Mouse (Mus musculus): ENCODE results near the gene Pacsin1. TPM values are rescaled to one million over a fixed set of nuclear protein-coding genes. Genes with fewer than 3 reads are reported as not detected.
"Not testable (repeated sequence)": the region's sequence is repeated elsewhere in the genome, so short reads cannot be mapped to it uniquely, and the experiment has no call there.

The Pacsin1 gene
- polyA plus RNA-seq, 1 experiment from 2014 or later = 6.2 TPM

GRCm38 (mm10) chr17:27638921-27639332 lies 16.4 kb upstream of the Pacsin1 start:
- no peak overlapping the region for H3K4me3 ChIP-seq
- no peak overlapping the region for H3K4me2 ChIP-seq (replicated peaks)
- no peak overlapping the region for H3K27ac ChIP-seq
- no peak overlapping the region for H3K9ac ChIP-seq
- 77% methylated on average over 20 of the region's 20 CpGs for WGBS
- peaks cover 28% of the 10 kb centered on the region for H3K4me1 ChIP-seq
- no peaks in the 10 kb centered on the region for H3K27me3 ChIP-seq
- H3K9me3 ChIP-seq = no peaks in the 10 kb centered on the region
- peaks cover under 1% of the 10 kb centered on the region; the same call in 1 of the 2 replicates for H3K36me3 ChIP-seq
- ATAC-seq (ENCODE audit: low FRiP score, low read depth) = no peak

DNA sequence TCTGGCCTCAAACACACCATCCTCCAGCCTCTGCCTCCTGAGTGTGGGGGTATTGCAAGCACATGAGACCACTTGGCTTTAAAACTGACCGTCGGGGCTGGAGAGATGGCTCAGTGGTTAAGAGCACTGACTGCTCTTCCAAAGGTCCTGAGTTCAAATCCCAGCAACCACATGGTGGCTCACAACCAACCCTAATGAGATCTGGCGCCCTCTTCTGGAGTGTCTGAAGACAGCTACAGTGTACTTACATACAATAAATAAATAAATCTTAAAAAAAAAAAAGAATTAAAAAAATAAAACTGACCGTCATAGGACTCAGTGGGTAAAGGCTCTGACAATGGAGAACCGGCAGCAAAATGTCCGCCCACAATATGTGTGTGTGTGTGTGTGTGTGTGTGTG lies 15.5 kb upstream of the Pacsin1 start:
- H3K9me3 ChIP-seq; H3K36me3 ChIP-seq; H3K4me2 ChIP-seq (replicated peaks); H3K4me3 ChIP-seq; ATAC-seq (ENCODE audit: low FRiP score, low read depth); H3K27me3 ChIP-seq; H3K9ac ChIP-seq; H3K27ac ChIP-seq: not testable (repeated sequence)
- H3K4me1 ChIP-seq = peaks cover 22% of the 10 kb centered on the region
- WGBS = 88% methylated on average over 6 of the region's 6 CpGs

DNA sequence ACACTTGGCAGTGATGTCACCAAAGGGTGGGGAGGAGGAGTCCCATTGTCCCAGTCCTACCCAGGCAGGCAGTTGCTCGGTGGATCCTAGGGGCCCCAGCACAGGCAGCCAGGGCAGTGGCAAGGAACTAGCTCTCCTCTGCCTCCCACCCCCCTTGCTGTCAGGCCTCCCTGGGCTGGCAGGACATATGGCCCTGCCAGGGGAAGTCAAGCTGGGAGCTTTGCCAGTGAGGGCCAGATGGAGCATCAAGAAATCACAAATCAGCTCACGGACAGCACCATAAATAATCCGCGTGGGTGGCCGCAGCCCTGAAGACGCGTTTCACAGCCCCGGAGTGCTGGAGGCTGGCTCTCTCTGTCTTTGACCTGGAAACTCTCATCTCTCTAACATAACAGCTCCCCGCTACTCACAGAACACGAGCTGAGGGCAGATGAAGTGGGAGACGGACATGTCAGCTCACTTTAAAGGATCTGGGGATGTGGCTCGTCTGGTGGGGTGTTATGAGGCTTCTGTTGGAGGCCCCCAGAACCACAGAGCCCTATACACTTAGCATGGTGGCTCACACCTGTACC lies 12.7 kb upstream of the Pacsin1 start:
- H3K9me3 ChIP-seq = no peaks in the 10 kb centered on the region
- WGBS = 6% methylated on average over 12 of the region's 12 CpGs
- no peak for ATAC-seq (ENCODE audit: low FRiP score, low read depth)
- no peaks in the 10 kb centered on the region for H3K36me3 ChIP-seq
- peak overlapping the region; percentile 16; the same call in 1 of the 2 replicates for H3K4me2 ChIP-seq (replicated peaks)
- no peak overlapping the region for H3K4me3 ChIP-seq
- peaks cover 9% of the 10 kb centered on the region for H3K4me1 ChIP-seq
- H3K9ac ChIP-seq = peak overlapping the region; percentile 40; the same call in 1 of the 2 replicates
- H3K27ac ChIP-seq = peak overlapping the region; percentile 28; the same call in 1 of the 2 replicates
- no peaks in the 10 kb centered on the region for H3K27me3 ChIP-seq

DNA sequence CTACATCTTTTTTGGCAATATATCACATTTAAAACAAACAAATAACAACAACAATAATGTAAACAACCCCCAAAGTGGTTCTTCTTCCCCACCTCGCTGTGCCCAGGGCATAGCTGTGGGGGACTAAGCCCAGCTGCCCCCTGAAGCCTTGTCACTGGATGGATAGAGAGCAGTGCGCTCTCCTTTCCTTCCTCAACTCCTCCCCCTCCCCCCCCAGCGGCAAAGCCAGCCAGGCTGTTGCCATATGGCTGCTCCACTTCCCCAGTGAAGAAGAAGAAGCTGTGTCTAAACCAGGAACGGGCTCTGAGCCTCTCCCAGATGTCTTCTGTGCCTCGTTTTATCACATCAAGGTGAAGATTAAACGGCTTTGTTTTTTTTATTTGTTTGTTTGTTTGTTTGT lies 12.2 kb upstream of the Pacsin1 start:
- Histone ChIP-seq H3K9ac (peak overlapping the region; percentile 40; the same call in 1 of the 2 replicates), H3K4me3 (no peak overlapping the region), H3K27me3 (no peaks in the 10 kb centered on the region), H3K4me2 (replicated peaks) (no peak overlapping the region), H3K36me3 (no peaks in the 10 kb centered on the region), H3K9me3 (no peaks in the 10 kb centered on the region), H3K4me1 (peaks cover 9% of the 10 kb centered on the region), H3K27ac (no peak overlapping the region)
- no peak for ATAC-seq (ENCODE audit: low FRiP score, low read depth)
- 17% methylated on average over 5 of the region's 6 CpGs for WGBS

- H3K4me3 ChIP-seq = no peak overlapping the region
- 85% methylated on average over 9 of the region's 9 CpGs for WGBS
- no peak overlapping the region for H3K9ac ChIP-seq
- no peaks in the 10 kb centered on the region for H3K36me3 ChIP-seq
- no peaks in the 10 kb centered on the region for H3K9me3 ChIP-seq
- peaks cover 9% of the 10 kb centered on the region for H3K4me1 ChIP-seq
- ATAC-seq (ENCODE audit: low FRiP score, low read depth) = no peak
- no peak overlapping the region for H3K27ac ChIP-seq
- no peak overlapping the region for H3K4me2 ChIP-seq (replicated peaks)
- no peaks in the 10 kb centered on the region for H3K27me3 ChIP-seq
Observed at GRCm38 (mm10) chr17:27643756-27644155, 11.6 kb upstream of the Pacsin1 start.

DNA sequence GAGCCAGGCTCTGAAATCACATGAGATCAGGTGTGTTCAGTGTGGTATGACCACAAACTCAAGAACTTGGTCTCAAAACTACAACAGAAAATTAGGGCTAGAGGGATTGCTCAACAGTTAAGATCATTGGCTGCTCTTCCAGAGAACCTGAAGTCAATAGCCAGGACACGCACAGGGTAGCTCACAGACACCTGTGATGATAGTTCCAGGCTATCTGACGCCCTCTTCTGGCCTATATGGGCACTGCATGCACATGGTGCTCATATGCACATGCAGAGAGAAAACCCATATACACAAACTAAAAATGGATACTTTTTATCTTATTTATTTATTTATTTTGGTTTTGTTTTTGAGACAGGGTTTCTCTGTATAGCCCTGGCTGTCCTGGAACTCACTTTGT lies 10.7 kb upstream of the Pacsin1 start:
- H3K9me3 ChIP-seq = no peaks in the 10 kb centered on the region
- no peak for ATAC-seq (ENCODE audit: low FRiP score, low read depth)
- H3K36me3 ChIP-seq = no peaks in the 10 kb centered on the region
- H3K27me3 ChIP-seq = no peaks in the 10 kb centered on the region
- H3K4me2 ChIP-seq (replicated peaks) = no peak overlapping the region
- no peak overlapping the region for H3K27ac ChIP-seq
- H3K9ac ChIP-seq = no peak overlapping the region
- no peak overlapping the region for H3K4me3 ChIP-seq
- peaks cover 9% of the 10 kb centered on the region for H3K4me1 ChIP-seq
- 46% methylated on average over 2 of the region's 2 CpGs for WGBS

GRCm38 (mm10) chr17:27645807-27646206 lies 9.5 kb upstream of the Pacsin1 start:
- Histone ChIP-seq H3K9me3 (no peaks in the 10 kb centered on the region), H3K27me3 (no peaks in the 10 kb centered on the region), H3K9ac (no peak overlapping the region), H3K4me2 (replicated peaks) (no peak overlapping the region), H3K36me3 (no peaks in the 10 kb centered on the region), H3K4me3 (no peak overlapping the region), H3K4me1 (peaks cover 9% of the 10 kb centered on the region), H3K27ac (no peak overlapping the region)
- ATAC-seq (ENCODE audit: low FRiP score, low read depth) = no peak
- WGBS = 37% methylated on average over 7 of the region's 7 CpGs

DNA sequence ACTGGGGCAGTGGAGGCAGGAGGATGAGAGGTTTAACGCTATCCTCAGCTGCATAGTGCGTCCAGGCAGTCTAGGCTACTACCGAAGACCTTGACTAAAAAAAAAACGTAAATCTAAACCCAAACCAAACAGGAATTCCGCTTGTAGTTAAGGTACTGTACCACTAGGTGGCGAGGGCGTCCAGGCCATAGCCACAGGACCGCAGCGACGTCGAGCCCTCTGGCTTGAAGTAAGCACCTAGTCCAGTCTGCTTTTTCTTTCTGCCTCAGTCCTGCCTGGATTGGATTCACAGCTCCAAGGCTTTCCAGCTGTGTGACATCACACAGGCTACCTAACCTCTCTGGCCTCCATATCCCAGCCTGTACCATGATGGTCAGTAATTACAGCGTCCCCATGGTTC lies 5.1 kb upstream of the Pacsin1 start:
- H3K9me3 ChIP-seq = no peaks in the 10 kb centered on the region
- H3K36me3 ChIP-seq = no peaks in the 10 kb centered on the region
- no peak overlapping the region for H3K4me3 ChIP-seq
- no peak for ATAC-seq (ENCODE audit: low FRiP score, low read depth)
- no peak overlapping the region for H3K4me2 ChIP-seq (replicated peaks)
- 8% methylated on average over 12 of the region's 12 CpGs for WGBS
- no peak overlapping the region for H3K27ac ChIP-seq
- H3K27me3 ChIP-seq = peaks cover 17% of the 10 kb centered on the region
- no peak overlapping the region for H3K9ac ChIP-seq
- peaks cover 4% of the 10 kb centered on the region for H3K4me1 ChIP-seq

- Histone ChIP-seq H3K27ac (no peak overlapping the region), H3K4me2 (replicated peaks) (no peak overlapping the region), H3K36me3 (no peaks in the 10 kb centered on the region), H3K4me3 (no peak overlapping the region), H3K27me3 (peaks cover 21% of the 10 kb centered on the region), H3K9me3 (no peaks in the 10 kb centered on the region), H3K4me1 (peaks cover 8% of the 10 kb centered on the region), H3K9ac (no peak overlapping the region)
- no peak for ATAC-seq (ENCODE audit: low FRiP score, low read depth)
- 73% methylated on average over 13 of the region's 13 CpGs for WGBS
Observed at GRCm38 (mm10) chr17:27650586-27650985, 4.7 kb upstream of the Pacsin1 start.

GRCm38 (mm10) chr17:27652046-27652790 lies 3.1 kb upstream of the Pacsin1 start:
- H3K4me2 ChIP-seq (replicated peaks) = no peak overlapping the region
- peaks cover 37% of the 10 kb centered on the region for H3K27me3 ChIP-seq
- H3K36me3 ChIP-seq = no peaks in the 10 kb centered on the region
- H3K9ac ChIP-seq = no peak overlapping the region
- H3K4me3 ChIP-seq = no peak overlapping the region
- WGBS = 86% methylated on average over 23 of the region's 23 CpGs
- H3K9me3 ChIP-seq = no peaks in the 10 kb centered on the region
- H3K27ac ChIP-seq = no peak overlapping the region
- peaks cover 18% of the 10 kb centered on the region for H3K4me1 ChIP-seq
- ATAC-seq (ENCODE audit: low FRiP score, low read depth) = no peak

DNA sequence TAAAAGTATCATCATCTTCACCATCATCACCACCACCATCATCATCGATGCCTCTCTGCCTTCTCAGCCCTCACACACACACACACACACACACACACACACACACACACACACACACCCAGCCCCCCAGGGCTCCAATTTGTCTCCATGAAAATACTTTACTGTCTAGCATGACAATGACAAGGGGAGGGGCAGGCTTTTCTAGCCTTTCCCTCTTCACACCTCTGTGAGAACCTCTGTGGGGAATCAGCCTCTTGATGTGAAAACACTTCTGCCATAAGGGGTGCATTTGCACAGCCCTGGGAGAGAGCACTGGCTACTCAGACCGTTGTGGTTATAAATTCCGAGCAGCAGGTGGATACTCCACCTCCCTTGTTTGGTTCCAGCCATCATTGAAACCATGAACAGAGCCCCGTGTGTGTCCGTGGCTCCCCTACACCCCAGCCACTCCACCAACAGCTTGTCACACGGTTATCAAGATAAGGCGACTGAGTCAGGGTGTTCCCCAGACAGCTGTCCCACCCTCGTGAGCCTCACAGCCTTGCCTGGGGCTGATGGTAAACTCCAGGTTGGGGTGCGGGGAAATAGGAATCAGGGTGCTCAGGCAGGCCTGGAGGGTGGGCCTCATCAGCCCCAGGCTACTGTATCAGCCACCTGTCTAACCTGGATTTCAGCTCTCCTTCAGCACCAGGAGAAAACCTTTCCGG lies 1.9 kb upstream of the Pacsin1 start:
- Histone ChIP-seq H3K9me3 (no peaks in the 10 kb centered on the region), H3K4me1 (peaks cover 18% of the 10 kb centered on the region), H3K27me3 (peaks cover 39% of the 10 kb centered on the region), H3K36me3 (no peaks in the 10 kb centered on the region), H3K4me2 (replicated peaks) (no peak overlapping the region), H3K27ac (no peak overlapping the region), H3K9ac (no peak overlapping the region), H3K4me3 (no peak overlapping the region)
- no peak for ATAC-seq (ENCODE audit: low FRiP score, low read depth)
- 49% methylated on average over 10 of the region's 10 CpGs for WGBS

- no peak for ATAC-seq (ENCODE audit: low FRiP score, low read depth)
- H3K9me3 ChIP-seq = no peaks in the 10 kb centered on the region
- no peak overlapping the region for H3K27ac ChIP-seq
- peaks cover 39% of the 10 kb centered on the region for H3K27me3 ChIP-seq
- WGBS = under 1% methylated on average over 13 of the region's 14 CpGs
- peaks cover 18% of the 10 kb centered on the region for H3K4me1 ChIP-seq
- H3K36me3 ChIP-seq = no peaks in the 10 kb centered on the region
- H3K9ac ChIP-seq = peak overlapping the region; percentile 62
- peak overlapping the region; percentile 56 for H3K4me3 ChIP-seq
- peak overlapping the region; percentile 96 for H3K4me2 ChIP-seq (replicated peaks)
Observed at GRCm38 (mm10) chr17:27656011-27656399, 696 bp downstream of the Pacsin1 start.
